ENCODE assay signal across 9 mouse cellular contexts in the genomic region with DNA sequence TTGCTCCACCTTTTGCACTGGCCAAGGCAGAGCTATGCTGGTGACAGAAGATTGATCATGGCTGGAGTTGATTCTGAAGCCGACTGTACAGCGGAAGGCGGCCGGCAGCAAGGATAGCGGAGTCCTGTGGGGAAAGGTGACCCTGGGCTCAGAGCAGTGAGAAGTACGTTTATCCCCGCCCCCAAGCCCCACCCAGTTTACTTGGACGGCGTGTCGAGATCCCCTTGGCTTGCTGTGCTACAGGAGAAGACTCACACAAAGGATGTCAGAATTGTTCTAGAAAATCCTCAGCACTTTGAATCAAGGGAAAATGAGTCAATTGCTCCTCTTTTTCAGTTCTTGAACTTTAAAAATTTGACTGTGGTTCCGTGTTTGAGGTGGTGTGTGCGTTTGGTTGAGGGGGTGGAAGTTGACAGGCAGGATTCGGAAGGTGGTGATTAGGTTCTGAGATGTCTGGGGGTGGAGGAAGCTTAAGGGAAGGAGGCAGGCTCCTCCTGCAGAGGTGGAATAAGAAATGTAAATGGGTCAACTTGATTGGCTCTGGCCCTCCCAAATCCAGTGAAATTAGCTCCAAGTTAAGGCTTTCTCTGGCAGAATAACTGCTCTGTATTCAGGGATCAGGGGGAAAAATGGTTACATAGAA.
DNase-seq lines count a peak whose midpoint lies in the region; ATAC-seq and TF ChIP-seq lines count a peak whose summit lies in the region.
"Had no signal": no experiment of that assay in that cellular context is flagged by ENCODE, and none has a peak within 500 bp of the region (broad histone marks: within the 10 kb centered on the region; RNA-seq: fewer than 3 reads in every experiment).

No protein-coding gene starts in this region.

- H3K4me2 ChIP-seq in hindbrain, embryonic 14.5 days (replicated peaks), result peak overlapping the region; percentile 43
- H3K4me2 ChIP-seq in lung, embryonic 15.5 days, result peak overlapping the region; percentile 48

- TF ChIP-seq CTCF in gastrocnemius, adult 2 months (IDR thresholded peaks at IDR 0.05), result no peak

- 4% methylated on average over 13 of the region's 13 CpGs for WGBS in hindbrain, embryonic 14.5 days
- 5% methylated on average over 13 of the region's 13 CpGs for WGBS in lung, embryonic 15.5 days

- H3K9ac ChIP-seq in hindbrain, embryonic 14.5 days, result no peak overlapping the region
- no peak overlapping the region for H3K9ac ChIP-seq in lung, embryonic 15.5 days

- peak overlapping the region; percentile 35; the same call in 1 of the 2 replicates for H3K27ac ChIP-seq in gastrocnemius, adult 2 months
- H3K27ac ChIP-seq in hindbrain, embryonic 14.5 days, result no peak overlapping the region
- no peak overlapping the region for H3K27ac ChIP-seq in lung, embryonic 15.5 days
- H3K27ac ChIP-seq: left cerebral cortex, adult 2 months had no signal

- H3K4me3 ChIP-seq in gastrocnemius, adult 2 months, result peak overlapping the region; percentile 49
- no peak overlapping the region for H3K4me3 ChIP-seq in hindbrain, embryonic 14.5 days (replicated peaks; ENCODE audit: low read length)
- H3K4me3 ChIP-seq in lung, embryonic 15.5 days, result peak overlapping the region; percentile 27
- H3K4me3 ChIP-seq: left cerebral cortex, adult 2 months had no signal

- H3K4me1 ChIP-seq in hindbrain, embryonic 14.5 days (replicated peaks; ENCODE audit: control insufficient read depth, insufficient read depth, low read length), result peaks cover 6% of the 10 kb centered on the region; the same call in 1 of the 2 replicates
- H3K4me1 ChIP-seq in lung, embryonic 15.5 days, result peaks cover 28% of the 10 kb centered on the region

- H3K36me3 ChIP-seq in hindbrain, embryonic 14.5 days (replicated peaks; ENCODE audit: control insufficient read depth, insufficient read depth), result no peaks in the 10 kb centered on the region
- H3K36me3 ChIP-seq in lung, embryonic 15.5 days, result no peaks in the 10 kb centered on the region

- intact Hi-C loops in gastrocnemius, adult 2 months (cut with DNase I), result loop anchor here (5.0 kb wide), 2 partner anchors 245 to 270 kb away; no protein-coding TSS in a partner anchor
- intact Hi-C loops in left cerebral cortex, postnatal 10 days (cut with DNase I), result loop anchor here (5.0 to 10.0 kb wide), 2 partner anchors 200 to 408 kb away; a partner anchor contains a TSS

- no peaks in the 10 kb centered on the region for H3K9me3 ChIP-seq in hindbrain, embryonic 14.5 days (ENCODE audit: control insufficient read depth, low read length)
- no peaks in the 10 kb centered on the region for H3K9me3 ChIP-seq in lung, embryonic 15.5 days

- no peaks in the 10 kb centered on the region for H3K27me3 ChIP-seq in hindbrain, embryonic 14.5 days (ENCODE audit: control insufficient read depth, insufficient read depth, low read length)
- no peaks in the 10 kb centered on the region for H3K27me3 ChIP-seq in lung, embryonic 15.5 days

- ATAC-seq in hindbrain, embryonic 14.5 days (ENCODE audit: low FRiP score), result no peak
- peak; percentile 35; the same call in 1 of the 2 replicates for ATAC-seq in lung, embryonic 15.5 days (ENCODE audit: borderline replicate concordance, extremely low read depth, low FRiP score, low TSS enrichment)

- no peak for DNase-seq in gastrocnemius, adult 2 months
- no peak for DNase-seq in gastrocnemius, adult 18-20 months (ENCODE audit: low spot score)
- DNase-seq in brain, adult 2 months (ENCODE audit: low read depth, low spot score), result peak; percentile 87
- no peak for DNase-seq in hindbrain, embryonic 14.5 days (ENCODE audit: low spot score)
- DNase-seq in retina, postnatal 1 day, result peak; percentile 23
- no peak for DNase-seq in ovary, postnatal 14 days (ENCODE audit: low spot score)
- no peak for DNase-seq in left cerebral cortex, postnatal 10 days (ENCODE audit: extremely low spot score in 1 of 2, low spot score in 2 of 2)

Comparison
In these comparisons a context has a peak if more than half of its experiments do, and no peak if none do; other contexts are left out.
1. DNase-seq: peak in brain, adult 2 months (single experiment) and retina, postnatal 1 day (single experiment); none in gastrocnemius, adult 2 months (single experiment), gastrocnemius, adult 18-20 months (single experiment), hindbrain, embryonic 14.5 days (single experiment), ovary, postnatal 14 days (single experiment) and left cerebral cortex, postnatal 10 days (0 of 2).